Mouse (Mus musculus) heart, adult 2 months (tissue): Measurements from ENCODE around the gene Necab2.

Source experiments
- CTCF ChIP-seq: fragments of 200-600 bp; IDR thresholded peaks from 2 replicates; pipeline ENCODE4 v1.8.1; 2022; ENCODE audit warnings: antibody characterized with exemption, mild to moderate bottlenecking, moderate library complexity
- EP300 ChIP-seq: fragments of 200-500 bp; IDR thresholded peaks from 2 replicates; pipeline ENCODE4 v1.6.1; 2011; ENCODE audit warnings: low read depth, low read length, control low read depth; ENCODE audit not compliant: insufficient read depth
- POLR2A ChIP-seq: fragments of 200-500 bp; IDR thresholded peaks from 2 replicates; pipeline ENCODE4 v1.6.1; 2011; ENCODE audit warnings: mild to moderate bottlenecking, low read depth, low read length, control low read depth; ENCODE audit not compliant: insufficient read depth

- TF ChIP-seq POLR2A = no peak
- TF ChIP-seq CTCF = no peak
- TF ChIP-seq EP300 = no peak
Measured at GRCm38 (mm10) chr8:119404648-119405047, 41.9 kb upstream of the Necab2 start.
